Mouse (Mus musculus) gastrocnemius, postnatal 25 days (tissue): ENCODE data around the gene Nck1. TPM values are rescaled to one million over a fixed set of nuclear protein-coding genes. Genes with fewer than 3 reads are reported as not detected.

ENCODE experiments used
- DNase-seq: peaks from one replicate; pipeline ENCODE4 v3.0.0; 2022
- total RNA-seq, 2 experiments: library from RNA; stranded (reverse); gene quantifications; 1 replicate in 1 of 2; 2 replicates in 1 of 2; pipeline ENCODE4 v1.2.3; 2021

The Nck1 gene
- total RNA-seq, 2 experiments from 2014 or later: 30.5 to 30.9 TPM

- no peak for DNase-seq
These were observed 75.7 kb downstream of the Nck1 start for GRCm38 (mm10) chr9:100470228-100470627.

- no peak for DNase-seq
These were observed 76.3 kb downstream of the Nck1 start for GRCm38 (mm10) chr9:100469681-100470080.

GRCm38 (mm10) chr9:100468151-100468550 lies 77.8 kb downstream of the Nck1 start:
- no peak for DNase-seq

DNA sequence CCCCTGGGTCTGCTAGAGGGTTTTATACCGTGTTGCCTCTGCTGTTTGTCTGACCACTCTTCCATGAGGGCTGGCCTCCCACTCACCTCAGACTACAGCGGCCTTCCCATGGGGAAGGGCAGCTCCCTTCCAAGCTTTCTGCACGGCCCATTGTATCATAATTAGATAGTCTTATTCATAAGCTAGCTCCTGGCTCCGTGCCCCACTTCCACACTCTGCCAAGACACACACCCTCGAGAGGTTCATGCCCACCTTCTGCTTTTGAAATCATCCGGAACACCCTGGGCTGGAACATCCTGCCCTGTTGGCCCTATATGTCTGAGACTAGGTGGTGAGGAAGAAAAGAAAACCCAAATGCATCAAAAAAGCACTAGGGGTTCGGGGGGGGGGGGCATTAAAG lies 78.3 kb downstream of the Nck1 start:
- peak; percentile 66 for DNase-seq

GRCm38 (mm10) chr9:100466743-100467142 lies 79.2 kb downstream of the Nck1 start:
- DNase-seq: no peak

GRCm38 (mm10) chr9:100465988-100466387 lies 79.9 kb downstream of the Nck1 start:
- no peak for DNase-seq

DNA sequence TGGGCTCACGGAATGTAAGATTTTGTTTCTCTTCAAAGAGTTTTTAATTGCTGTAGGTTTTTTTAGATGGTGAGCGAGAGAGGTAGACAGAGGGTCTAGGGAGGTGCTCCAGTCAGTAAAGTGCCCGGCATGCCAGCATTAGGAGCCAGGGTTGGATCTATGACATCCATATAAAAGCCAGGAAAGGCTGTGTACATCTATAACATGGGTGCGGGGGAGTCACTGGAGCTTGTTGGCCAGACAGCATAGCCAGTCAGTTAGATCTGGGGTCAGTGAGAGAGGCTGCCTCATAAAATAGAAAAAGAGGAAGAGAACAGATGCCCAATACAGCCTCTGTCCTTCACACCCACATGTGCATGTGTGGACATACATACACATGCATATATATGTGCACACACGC lies 80.6 kb downstream of the Nck1 start:
- DNase-seq: no peak

DNA sequence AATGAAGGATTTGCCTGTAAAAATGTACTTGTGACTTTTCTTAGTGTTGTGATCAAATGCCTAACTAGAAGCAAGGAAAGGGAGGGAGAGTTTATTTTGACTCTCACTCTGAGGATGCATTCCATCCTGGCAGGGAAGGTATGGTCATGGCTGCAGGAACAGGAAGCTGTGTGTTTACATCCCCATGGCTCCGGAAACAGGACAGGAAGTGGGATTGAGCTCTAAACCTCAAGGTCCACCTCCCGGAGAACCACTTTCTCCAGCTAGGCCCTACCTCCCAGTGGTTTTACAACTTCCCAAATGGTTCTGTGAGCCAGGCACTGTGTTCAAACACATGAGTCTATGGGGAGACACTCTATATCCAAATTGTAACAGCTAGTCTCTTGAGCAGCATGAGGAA lies 82.2 kb downstream of the Nck1 start:
- DNase-seq: no peak

DNA sequence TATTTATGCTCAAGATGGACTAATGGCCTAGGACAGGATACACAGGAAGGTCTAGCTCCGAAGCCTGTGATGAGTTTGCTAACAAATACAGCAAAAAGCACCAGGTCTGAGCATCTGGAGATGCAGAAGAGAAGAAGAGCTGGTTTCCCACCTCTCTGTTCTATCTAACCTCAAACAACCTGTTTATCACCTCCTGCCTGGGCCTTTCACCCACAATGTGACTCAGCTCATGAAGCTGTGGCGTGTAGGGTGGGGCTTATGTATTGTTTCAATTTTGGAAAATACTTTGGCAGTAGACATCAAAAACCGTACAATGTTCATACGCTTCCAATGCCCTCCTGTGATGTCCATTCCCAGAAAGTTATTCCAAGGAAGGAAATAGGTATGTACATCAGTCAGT lies 83.8 kb downstream of the Nck1 start:
- DNase-seq: no peak

DNA sequence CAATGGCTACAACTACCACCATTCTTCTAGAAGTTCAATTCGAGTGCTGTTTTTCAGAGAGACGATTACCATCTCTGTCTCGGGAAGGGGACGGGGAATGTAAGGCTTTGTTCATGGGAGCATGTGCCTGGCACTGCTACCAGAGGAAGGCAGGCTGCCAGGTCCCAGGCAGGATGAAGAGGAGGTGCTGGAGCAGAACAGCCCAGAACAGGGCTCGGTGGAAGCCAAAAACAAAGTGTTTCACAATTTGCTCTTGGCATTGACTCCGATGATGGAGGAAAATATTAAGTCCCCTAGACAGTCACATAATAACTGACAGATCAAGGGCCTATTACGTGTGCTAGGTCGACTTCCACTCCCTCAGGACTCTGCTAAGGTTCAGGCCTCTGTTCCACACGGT lies 84.3 kb downstream of the Nck1 start:
- peak; percentile 71 for DNase-seq

DNA sequence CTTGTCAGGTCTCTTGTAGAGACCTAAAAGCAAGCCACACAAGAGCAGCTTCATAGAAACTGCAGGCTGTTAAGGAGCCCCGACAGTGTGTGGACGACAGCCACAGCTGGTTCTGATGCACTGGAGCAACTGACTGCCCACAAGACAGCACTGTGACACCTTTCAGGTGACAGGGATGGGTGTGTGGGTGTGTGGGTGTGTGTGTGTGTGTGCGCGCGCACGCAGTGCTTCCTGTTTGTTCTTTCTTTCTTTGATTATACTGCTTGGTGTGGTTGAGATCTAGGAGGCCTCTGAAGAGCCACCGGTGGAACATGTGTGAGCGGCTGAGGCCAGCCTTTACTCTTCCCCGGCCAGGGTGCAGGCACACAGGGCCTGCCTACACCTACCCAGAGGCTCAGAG lies 85.7 kb downstream of the Nck1 start:
- DNase-seq: no peak

- no peak for DNase-seq
These were observed 87.8 kb downstream of the Nck1 start for GRCm38 (mm10) chr9:100457971-100458681.

DNA sequence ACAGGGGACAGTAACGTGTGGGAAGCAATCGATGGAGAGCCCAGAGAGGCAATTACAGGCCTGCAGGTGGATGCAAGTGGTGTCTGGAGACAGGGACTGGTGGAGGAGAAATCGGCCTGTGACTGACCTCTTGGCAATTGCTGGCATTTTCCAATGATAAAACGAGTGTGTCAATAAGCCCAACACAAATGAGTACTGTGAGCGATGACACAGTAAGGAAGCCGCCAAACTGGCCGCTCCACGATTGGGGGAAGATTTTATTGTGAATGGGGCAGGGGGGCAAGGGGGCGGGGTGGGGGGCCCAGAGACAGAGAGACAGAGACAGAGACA lies 91.3 kb downstream of the Nck1 start:
- peak; percentile 25 for DNase-seq

DNA sequence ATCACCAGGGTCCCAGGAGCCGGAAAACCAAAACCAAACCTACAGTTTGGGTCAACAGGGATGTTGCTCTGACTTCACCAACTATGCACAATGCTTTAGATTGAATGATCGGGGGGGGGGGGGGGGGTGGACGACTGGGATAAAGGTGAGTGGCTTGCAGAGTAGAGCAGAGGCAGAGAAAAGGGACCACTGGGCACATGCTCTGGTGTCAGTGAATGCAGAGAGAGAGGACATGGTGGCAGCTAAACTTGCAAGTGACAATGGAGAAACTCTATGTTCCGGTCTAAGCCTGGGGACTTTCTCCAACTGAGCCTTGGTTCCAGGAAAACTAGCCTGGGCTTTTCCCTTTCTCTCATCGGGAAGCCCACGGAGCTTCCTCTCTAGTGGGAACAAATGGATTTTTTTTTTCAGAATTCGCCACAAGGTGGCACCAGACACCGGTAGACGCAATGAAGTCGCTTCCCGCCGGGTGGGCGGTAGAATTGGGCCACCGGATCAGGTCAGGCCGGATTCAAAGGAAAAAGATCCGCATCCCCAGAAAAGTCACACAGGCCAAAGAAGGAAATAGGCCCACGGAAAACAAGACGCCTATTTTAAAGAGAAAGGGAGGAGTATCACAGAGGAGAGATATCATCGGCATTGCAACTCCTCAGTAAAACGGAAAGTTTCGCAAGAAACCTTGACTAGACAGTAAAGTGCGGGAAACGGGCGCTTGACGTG lies 91.8 kb downstream of the Nck1 start:
- peak; percentile 62 for DNase-seq

GRCm38 (mm10) chr9:100452432-100452831 lies 93.5 kb downstream of the Nck1 start:
- no peak for DNase-seq

- DNase-seq: peak; percentile 34
These were observed 99.8 kb downstream of the Nck1 start for GRCm38 (mm10) chr9:100446059-100446686.

Other genes with a start within 250 kb of the Nck1 start
- 1 to 10 TPM; 1.3 to 1.7 TPM for gene Il20rb, start 59.3 kb downstream of the Nck1 start, total RNA-seq
- gene Slc35g2, start 25.0 kb upstream of the Nck1 start, total RNA-seq: under 1 TPM; 0.46 to 0.51 TPM
- 10 to 100 TPM; 19.4 to 27.1 TPM for gene Stag1, start 51.7 kb upstream of the Nck1 start, total RNA-seq